Mouse (Mus musculus) kidney, postnatal 0 days (tissue): ENCODE measurements at regions not wholly inside any gene's neighbourhood (a gene's known extent, or its start where the extent isn't known, plus 50 kb on each side); places are given as distances from the start of the nearest gene placed in this dataset.

Source experiments
- ATAC-seq: fragments of 200-750 bp; cut with Nextera tagmentation; replicated peaks from 2 replicates; pipeline ENCODE4 v1.8.0; 2017; ENCODE audit warnings: low read depth, moderate number of reproducible peaks, moderate TSS enrichment, moderate library complexity; ENCODE audit not compliant: low FRiP score
- DNase-seq: peaks from one replicate; pipeline ENCODE4 v3.0.0-alpha.2; 2016; ENCODE audit warnings: low spot score
- H3K27ac ChIP-seq: fragments of 300-500 bp; sonication (generic); 2 replicates; pipeline ENCODE4 v1.5.1; 2014; ENCODE audit warnings: mild to moderate bottlenecking
- H3K27me3 ChIP-seq: fragments of 300-500 bp; sonication (generic); 2 replicates; pipeline ENCODE4 v1.6.1; 2014; ENCODE audit warnings: low read length, mixed read lengths; ENCODE audit not compliant: insufficient read depth
- H3K36me3 ChIP-seq: fragments of 300-500 bp; sonication (generic); 2 replicates; pipeline ENCODE4 v1.6.1; 2014; ENCODE audit warnings: low read length, mixed read lengths; ENCODE audit not compliant: insufficient read depth
- H3K4me1 ChIP-seq: fragments of 300-500 bp; sonication (generic); replicated peaks from 2 replicates; pipeline ENCODE4 v1.6.1; 2014; ENCODE audit warnings: antibody characterized with exemption, low read length, mixed read lengths; ENCODE audit not compliant: insufficient read depth
- H3K4me2 ChIP-seq: fragments of 300-500 bp; sonication (generic); 2 replicates; pipeline ENCODE4 v1.6.1; 2014; ENCODE audit warnings: mild to moderate bottlenecking, low read length, moderate library complexity, mixed read lengths
- H3K4me3 ChIP-seq: fragments of 300-500 bp; sonication (generic); replicated peaks from 2 replicates; pipeline ENCODE4 v1.5.1; 2014; ENCODE audit warnings: low read depth, low read length
- H3K9ac ChIP-seq: fragments of 300-500 bp; sonication (generic); 2 replicates; pipeline ENCODE4 v1.6.1; 2014; ENCODE audit warnings: low read depth, low read length
- H3K9me3 ChIP-seq: fragments of 300-500 bp; sonication (generic); replicated peaks from 2 replicates; pipeline ENCODE4 v1.6.1; 2016; ENCODE audit warnings: low read length, inconsistent platforms, mixed read lengths
- CTCF ChIP-seq: IDR thresholded peaks from 2 replicates; pipeline ENCODE4 v1.5.1; 2016; ENCODE audit warnings: antibody characterized with exemption, low read depth, mild to moderate bottlenecking, moderate library complexity
- WGBS: fragments of 180-500 bp; shearing (Covaris S2); extraction: QIAGEN DNeasy Blood & Tissue Kit; methylation state at CpG from one replicate; pipeline ENCODE4 v1.1.7; 2014; 5-methylcytosine and 5-hydroxymethylcytosine counted together

DNA sequence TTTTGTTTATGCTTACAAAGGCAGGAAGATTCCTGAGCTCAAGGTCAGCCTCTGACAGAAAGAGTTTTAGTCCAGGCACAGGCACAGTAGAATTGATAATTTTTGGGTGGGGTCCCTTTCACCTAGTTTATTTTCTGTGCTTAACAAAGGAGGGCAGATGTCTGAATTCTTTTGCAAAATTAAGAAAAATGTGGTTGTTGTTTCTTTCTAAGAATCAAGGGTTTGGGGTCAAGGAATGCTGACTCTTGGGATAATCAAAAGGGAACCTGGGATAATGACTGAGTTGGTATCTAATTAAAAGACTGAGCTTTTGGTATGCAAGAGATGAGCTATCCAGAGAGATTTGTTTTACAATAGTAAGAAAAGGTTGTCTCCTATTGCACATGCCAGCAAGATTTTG is 143.9 kb downstream of the Tmem161b start:
- H3K4me3 ChIP-seq, result no peak overlapping the region
- no peak for TF ChIP-seq CTCF
- no peak overlapping the region for H3K4me2 ChIP-seq
- no peaks in the 10 kb centered on the region for H3K27me3 ChIP-seq
- no peaks in the 10 kb centered on the region for H3K4me1 ChIP-seq
- no peak for ATAC-seq
- DNase-seq, result no peak
- no peaks in the 10 kb centered on the region for H3K9me3 ChIP-seq
- H3K27ac ChIP-seq, result no peak overlapping the region
- no peak overlapping the region for H3K9ac ChIP-seq
- no peaks in the 10 kb centered on the region for H3K36me3 ChIP-seq

DNA sequence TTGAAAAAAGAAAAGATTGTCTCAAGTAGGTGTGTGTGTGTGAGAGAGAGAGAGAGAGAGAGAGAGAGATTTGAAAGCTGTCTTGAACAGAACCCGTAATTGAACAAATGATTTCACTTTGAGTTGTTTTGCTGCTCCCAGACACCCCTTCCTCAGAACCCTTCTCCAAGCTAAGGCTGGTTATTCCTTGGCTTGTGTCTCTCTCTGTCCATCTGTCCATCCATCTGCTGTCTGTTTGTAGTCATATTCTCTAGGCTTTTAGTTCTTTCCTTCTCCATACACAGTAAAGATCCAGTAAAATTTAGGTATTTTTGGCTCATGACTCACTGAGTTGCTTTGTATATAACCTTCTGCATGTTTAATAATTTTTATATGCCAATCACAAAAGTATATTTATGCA is 144.7 kb downstream of the Tmem161b start:
- H3K27ac ChIP-seq, result no peak overlapping the region
- no peak overlapping the region for H3K4me2 ChIP-seq
- no peaks in the 10 kb centered on the region for H3K9me3 ChIP-seq
- no peaks in the 10 kb centered on the region for H3K36me3 ChIP-seq
- DNase-seq (no peak), ATAC-seq (no peak)
- WGBS, result 82% methylated on average over 1 of the region's 1 CpGs
- H3K9ac ChIP-seq, result no peak overlapping the region
- no peaks in the 10 kb centered on the region for H3K27me3 ChIP-seq
- no peak overlapping the region for H3K4me3 ChIP-seq
- no peak for TF ChIP-seq CTCF
- no peaks in the 10 kb centered on the region for H3K4me1 ChIP-seq

DNA sequence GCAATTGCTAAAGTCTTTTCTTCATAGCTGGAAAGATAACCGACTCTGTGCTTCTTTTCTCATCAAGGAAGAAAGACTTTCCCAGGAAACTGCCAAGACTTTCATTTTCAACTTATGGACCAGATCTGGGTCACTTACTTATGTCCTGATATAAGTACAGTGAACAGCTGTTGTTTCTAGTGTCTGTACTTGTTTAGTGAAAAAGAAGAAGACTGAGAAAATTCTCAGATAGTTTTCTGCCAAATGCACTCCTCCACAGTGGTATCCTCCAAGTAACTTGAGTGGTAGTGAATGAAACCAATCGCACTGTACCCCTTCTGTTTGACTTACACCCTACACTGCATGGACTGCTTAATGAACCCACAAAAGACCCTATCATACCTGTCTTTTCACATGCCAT is 146.1 kb downstream of the Tmem161b start:
- DNase-seq, result no peak
- no peak overlapping the region for H3K9ac ChIP-seq
- no peaks in the 10 kb centered on the region for H3K9me3 ChIP-seq
- H3K27me3 ChIP-seq, result no peaks in the 10 kb centered on the region
- H3K36me3 ChIP-seq, result no peaks in the 10 kb centered on the region
- WGBS, result 84% methylated on average over 2 of the region's 2 CpGs
- no peaks in the 10 kb centered on the region for H3K4me1 ChIP-seq
- no peak overlapping the region for H3K27ac ChIP-seq
- H3K4me3 ChIP-seq, result no peak overlapping the region
- ATAC-seq, result no peak
- no peak overlapping the region for H3K4me2 ChIP-seq
- TF ChIP-seq CTCF, result no peak

DNA sequence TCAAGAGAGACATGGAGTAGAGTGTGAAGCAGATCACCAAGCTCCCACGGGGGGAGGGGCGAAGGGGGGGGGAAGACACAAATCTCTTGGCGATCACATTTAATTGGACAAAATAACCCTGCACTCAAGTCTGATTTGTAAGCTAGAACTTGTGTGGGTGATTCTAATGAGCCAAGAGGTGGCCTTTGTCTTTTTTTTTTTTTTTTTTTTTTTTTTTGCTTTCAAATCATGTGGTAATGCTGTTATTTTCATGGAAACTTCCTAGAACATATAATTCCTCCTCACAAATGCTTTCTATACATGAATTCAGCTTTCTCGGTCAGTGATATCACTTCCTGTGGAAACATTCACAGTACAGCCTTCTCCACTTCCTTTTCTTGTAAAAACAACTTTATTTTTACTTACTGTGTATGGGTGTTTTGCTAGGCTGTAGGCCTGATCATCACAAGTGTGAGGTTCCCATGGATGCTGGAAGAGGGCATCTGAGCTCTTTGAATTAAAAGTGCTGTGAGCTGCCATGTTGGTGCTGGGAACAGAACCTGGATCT is 152.7 kb downstream of the Tmem161b start:
- ATAC-seq (no peak), DNase-seq (no peak)
- Histone ChIP-seq H3K9me3 (no peaks in the 10 kb centered on the region), H3K9ac (no peak overlapping the region), H3K4me2 (no peak overlapping the region), H3K27me3 (no peaks in the 10 kb centered on the region), H3K4me1 (no peaks in the 10 kb centered on the region), H3K27ac (no peak overlapping the region), H3K36me3 (no peaks in the 10 kb centered on the region), H3K4me3 (no peak overlapping the region)
- TF ChIP-seq CTCF, result no peak
- WGBS, result 76% methylated on average over 4 of the region's 4 CpGs

DNA sequence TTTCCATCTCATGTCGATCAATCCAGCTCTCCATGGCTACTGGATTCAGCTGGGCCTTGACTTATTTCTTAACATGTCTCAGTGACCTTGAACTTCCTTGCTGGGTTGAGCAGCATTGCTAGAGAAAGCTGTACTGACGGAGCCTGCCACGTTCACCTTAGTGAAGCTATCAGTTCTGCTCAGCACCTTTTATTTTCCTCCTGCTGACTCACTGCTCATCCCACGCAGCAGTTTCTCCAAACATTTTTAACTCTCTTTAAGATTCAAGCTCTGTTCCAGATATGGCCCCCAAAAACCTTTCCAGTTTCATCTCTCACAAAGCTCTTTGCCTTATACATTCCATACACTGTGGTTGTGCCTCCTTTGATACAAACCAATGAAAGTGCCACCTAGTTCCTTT is 153.8 kb downstream of the Tmem161b start:
- no peaks in the 10 kb centered on the region for H3K9me3 ChIP-seq
- H3K4me2 ChIP-seq, result no peak overlapping the region
- H3K9ac ChIP-seq, result no peak overlapping the region
- H3K36me3 ChIP-seq, result no peaks in the 10 kb centered on the region
- no peaks in the 10 kb centered on the region for H3K27me3 ChIP-seq
- ATAC-seq (no peak), DNase-seq (no peak)
- no peak for TF ChIP-seq CTCF
- H3K4me1 ChIP-seq, result no peaks in the 10 kb centered on the region
- WGBS, result 84% methylated on average over 4 of the region's 4 CpGs
- H3K4me3 ChIP-seq, result no peak overlapping the region
- no peak overlapping the region for H3K27ac ChIP-seq

DNA sequence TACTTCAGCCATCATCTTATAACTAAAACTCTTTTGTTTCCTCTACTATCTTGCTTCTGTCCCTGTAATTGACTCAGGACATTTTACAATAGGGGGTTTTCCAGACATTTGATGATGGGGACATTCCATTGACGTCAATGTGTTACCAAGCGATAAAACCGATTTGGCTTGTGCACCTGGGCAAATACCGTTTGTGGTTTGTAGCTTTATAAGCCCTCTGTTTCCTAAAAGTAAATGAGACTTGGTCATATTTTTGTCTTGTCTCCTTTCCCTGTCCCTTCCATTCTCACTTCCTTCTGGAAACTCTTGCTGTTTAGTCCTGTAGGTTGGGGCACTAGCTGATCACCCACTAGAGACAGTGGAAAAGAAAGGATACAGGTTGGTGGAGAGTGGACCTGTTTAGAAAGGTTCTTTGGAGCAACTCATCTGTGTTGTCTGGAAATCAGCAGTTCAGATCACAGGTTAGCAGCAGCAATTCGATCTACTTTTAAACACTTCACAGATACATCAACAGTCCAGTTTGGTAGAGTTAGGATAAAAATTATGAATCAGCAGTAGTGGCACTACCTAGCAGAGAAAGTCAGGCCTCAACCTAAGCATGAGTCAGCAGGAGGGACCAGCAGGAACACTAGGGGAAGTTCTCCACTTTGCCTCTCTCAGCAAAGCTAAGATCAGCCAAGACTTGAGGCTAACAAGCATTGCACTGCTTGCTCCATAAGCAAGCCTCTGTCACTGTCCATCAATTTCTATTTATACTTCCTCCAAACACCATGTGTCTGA is 156.6 kb downstream of the Tmem161b start:
- Histone ChIP-seq H3K27ac (no peak overlapping the region), H3K27me3 (no peaks in the 10 kb centered on the region), H3K36me3 (no peaks in the 10 kb centered on the region), H3K4me1 (no peaks in the 10 kb centered on the region), H3K9ac (no peak overlapping the region), H3K9me3 (no peaks in the 10 kb centered on the region), H3K4me3 (no peak overlapping the region), H3K4me2 (no peak overlapping the region)
- no peak for TF ChIP-seq CTCF
- DNase-seq (no peak), ATAC-seq (no peak)
- WGBS, result 81% methylated on average over 5 of the region's 5 CpGs

DNA sequence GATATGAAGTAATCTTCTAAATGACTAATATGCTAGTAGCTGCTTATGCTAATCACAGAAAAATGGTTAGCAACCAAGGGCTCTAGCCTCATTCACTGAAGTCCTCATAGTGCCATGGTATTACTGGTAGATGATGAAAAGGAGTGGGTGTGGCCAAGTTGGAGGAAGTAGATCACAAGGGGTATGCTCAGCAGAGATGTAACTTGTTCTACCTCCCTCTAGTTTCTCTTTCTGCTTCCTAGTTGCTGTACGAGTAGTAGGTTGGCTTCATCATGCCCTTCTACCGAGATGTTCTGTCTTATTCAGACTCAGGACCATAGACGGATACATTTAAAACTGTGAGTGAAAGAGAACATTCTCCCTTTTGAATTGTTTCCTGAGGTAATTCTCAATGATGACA is 169.5 kb downstream of the Tmem161b start:
- TF ChIP-seq CTCF, result no peak
- Histone ChIP-seq H3K36me3 (no peaks in the 10 kb centered on the region), H3K4me2 (no peak overlapping the region), H3K9me3 (no peaks in the 10 kb centered on the region), H3K27me3 (no peaks in the 10 kb centered on the region), H3K9ac (no peak overlapping the region), H3K4me3 (no peak overlapping the region), H3K4me1 (no peaks in the 10 kb centered on the region), H3K27ac (no peak overlapping the region)
- 95% methylated on average over 3 of the region's 3 CpGs for WGBS
- DNase-seq (no peak), ATAC-seq (no peak)
